Mouse (Mus musculus) limb, embryonic 14.5 days (tissue): Measurements from ENCODE around the gene Ears2. TPM values are rescaled to one million over a fixed set of nuclear protein-coding genes. Genes with fewer than 3 reads are reported as not detected.
"Not testable (repeated sequence)": the region's sequence is repeated elsewhere in the genome, so short reads cannot be mapped to it uniquely, and the experiment has no call there.

Experiments used
- ATAC-seq: fragments of 200-750 bp; cut with Nextera tagmentation; 2 replicates; pipeline ENCODE4 v1.8.0; 2017; ENCODE audit warnings: low read depth, moderate number of reproducible peaks, moderate TSS enrichment; ENCODE audit not compliant: low FRiP score
- DNase-seq: peaks from one replicate; pipeline ENCODE4 v3.0.0-alpha.2; 2015; ENCODE audit warnings: low spot score
- H3K27ac ChIP-seq: fragments of 300-500 bp; sonication (generic); replicated peaks from 2 replicates; pipeline ENCODE4 v1.5.1; 2014; ENCODE audit warnings: low read depth, mild to moderate bottlenecking, low read length, moderate library complexity, mixed read lengths
- H3K27me3 ChIP-seq: fragments of 300-500 bp; sonication (generic); 2 replicates; pipeline ENCODE4 v1.6.1; 2014; ENCODE audit warnings: low read length, mixed read lengths; ENCODE audit not compliant: control insufficient read depth, insufficient read depth
- H3K36me3 ChIP-seq: fragments of 300-500 bp; sonication (generic); 2 replicates; pipeline ENCODE4 v1.6.1; 2014; ENCODE audit warnings: mild to moderate bottlenecking, low read length, moderate library complexity, mixed read lengths; ENCODE audit not compliant: control insufficient read depth, insufficient read depth
- H3K4me1 ChIP-seq: fragments of 300-500 bp; sonication (generic); 2 replicates; pipeline ENCODE4 v1.6.1; 2014; ENCODE audit warnings: antibody characterized with exemption, low read length, mixed read lengths; ENCODE audit not compliant: control insufficient read depth, insufficient read depth
- H3K4me2 ChIP-seq: fragments of 300-500 bp; sonication (generic); replicated peaks from 2 replicates; pipeline ENCODE4 v1.6.1; 2014; ENCODE audit warnings: low read depth, mild to moderate bottlenecking, low read length, moderate library complexity; ENCODE audit not compliant: severe bottlenecking
- H3K4me3 ChIP-seq: fragments of 300-500 bp; sonication (generic); replicated peaks from 2 replicates; pipeline ENCODE4 v1.5.1; 2014; ENCODE audit warnings: low read length
- H3K9ac ChIP-seq: fragments of 300-500 bp; sonication (generic); 2 replicates; pipeline ENCODE4 v1.6.1; 2014; ENCODE audit warnings: mild to moderate bottlenecking, low read depth, low read length, moderate library complexity; ENCODE audit not compliant: severe bottlenecking
- H3K9me3 ChIP-seq: fragments of 300-500 bp; sonication (generic); 2 replicates; pipeline ENCODE4 v1.6.1; 2016; ENCODE audit warnings: low read length; ENCODE audit not compliant: control insufficient read depth
- POLR2A ChIP-seq: fragments of 200-500 bp; IDR thresholded peaks from 2 replicates; pipeline ENCODE4 v1.8.0; 2012; ENCODE audit warnings: inconsistent platforms, mild to moderate bottlenecking, moderate library complexity, borderline replicate concordance; ENCODE audit not compliant: insufficient read depth, insufficient read length; ENCODE audit errors: extremely low read depth
- WGBS: fragments of 180-500 bp; shearing (Covaris S2); extraction: QIAGEN DNeasy Blood & Tissue Kit; methylation state at CpG from one replicate; pipeline ENCODE4 v1.1.7; 2014; 5-methylcytosine and 5-hydroxymethylcytosine counted together
- polyA plus RNA-seq, 2 experiments: library from polyadenylated mRNA; depleted of rRNA in 1 of 2; stranded (reverse) in 1 of 2; unstranded in 1 of 2; fragments of >200 nt; fragmentation: Nextera tagmentation in 1 of 2; extraction: Ambion mirVana in 1 of 2; gene quantifications; 2 replicates each; pipeline versions ENCODE4 v1.2.1 to v1.2.3; 2012 to 2014

Gene Ears2
- polyA plus RNA-seq (2012; rRNA removed) (12.7 and 14.6 TPM in 2 replicates), polyA plus RNA-seq (2014; fragmentation: Nextera tagmentation; extraction: Ambion mirVana) (16.4 and 16.8 TPM in 2 replicates)

DNA sequence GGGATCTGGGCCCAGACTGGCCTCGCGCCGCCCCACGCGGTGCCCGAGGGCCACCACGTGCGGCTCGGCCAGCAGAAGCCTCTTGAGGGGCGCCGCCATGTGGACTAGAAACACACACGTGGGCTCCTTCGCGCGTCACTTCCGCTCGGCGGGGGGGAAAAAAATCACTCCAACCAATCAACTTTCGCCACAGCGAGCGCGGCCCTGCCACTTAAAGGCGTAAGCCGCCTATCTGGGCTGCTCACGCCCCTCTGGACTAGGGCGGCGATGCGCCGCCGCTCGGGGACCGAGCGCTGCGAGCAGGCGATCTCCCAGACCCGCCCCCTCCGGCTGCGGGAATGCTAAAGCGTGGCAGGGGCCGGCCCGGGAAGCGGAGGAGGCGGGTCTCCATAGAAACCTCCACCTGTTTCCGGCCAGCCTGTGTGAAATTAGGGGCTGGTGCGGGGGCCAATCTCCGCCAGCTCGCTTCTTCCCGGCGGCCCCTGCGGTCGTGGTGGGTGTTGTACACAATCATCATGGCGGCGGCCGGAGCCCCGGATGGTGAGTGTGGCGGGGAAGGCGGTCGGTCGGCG is at the start of gene Ears2, which contains the start of gene Ubfd1:
Gene Ears2 (minus strand): TSS at position 319 of the 572 bp plus-strand sequence.
Gene Ubfd1 (plus strand): TSS at position 231 of the 572 bp plus-strand sequence.
- Histone ChIP-seq H3K4me1 (peaks cover 19% of the 10 kb centered on the region), H3K4me3 (peak within 1 kb of the TSS; percentile 99), H3K9me3 (no peaks in the 10 kb centered on the region), H3K4me2 (peak within 1 kb of the TSS; percentile 67), H3K9ac (peak within 1 kb of the TSS; percentile 97), H3K27me3 (no peaks in the 10 kb centered on the region), H3K36me3 (peaks cover 26% of the 10 kb centered on the region), H3K27ac (peak within 1 kb of the TSS; percentile 94)
- DNase-seq (peak; percentile 98), ATAC-seq (peak; percentile 99)
- 0 out of 2 replicates have a peak, but pooled peaks have one; percentile 27 for TF ChIP-seq POLR2A
- WGBS: under 1% methylated on average over 58 of the region's 60 CpGs

DNA sequence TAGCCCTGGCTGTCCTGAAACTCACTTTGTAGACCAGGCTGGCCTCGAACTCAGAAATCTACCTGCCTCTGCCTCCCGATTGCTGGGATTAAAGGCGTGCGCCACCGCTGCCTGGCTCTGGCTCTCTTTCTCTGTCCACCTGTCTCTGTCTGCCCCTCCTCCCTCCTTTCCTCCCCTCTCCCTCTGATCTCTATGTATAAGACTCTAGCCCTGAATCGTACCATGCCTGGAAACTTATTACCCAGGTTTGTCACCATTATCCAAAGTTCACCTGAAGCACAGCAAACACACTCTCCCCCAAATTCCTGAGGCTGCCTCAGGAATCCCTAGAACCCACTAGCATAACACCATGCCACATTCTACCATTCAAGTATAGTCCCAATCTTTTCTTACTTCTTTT is 41.1 kb upstream of the Ears2 start:
- no peak for DNase-seq
- no peaks in the 10 kb centered on the region for H3K27me3 ChIP-seq
- H3K4me1 ChIP-seq: no peaks in the 10 kb centered on the region
- no peak overlapping the region for H3K9ac ChIP-seq
- no peak overlapping the region for H3K4me2 ChIP-seq
- no peak overlapping the region for H3K4me3 ChIP-seq
- H3K27ac ChIP-seq: no peak overlapping the region
- 92% methylated on average over 6 of the region's 6 CpGs for WGBS
- no peak for TF ChIP-seq POLR2A
- H3K9me3 ChIP-seq: no peaks in the 10 kb centered on the region
- peaks cover 16% of the 10 kb centered on the region for H3K36me3 ChIP-seq
- ATAC-seq: no peak

DNA sequence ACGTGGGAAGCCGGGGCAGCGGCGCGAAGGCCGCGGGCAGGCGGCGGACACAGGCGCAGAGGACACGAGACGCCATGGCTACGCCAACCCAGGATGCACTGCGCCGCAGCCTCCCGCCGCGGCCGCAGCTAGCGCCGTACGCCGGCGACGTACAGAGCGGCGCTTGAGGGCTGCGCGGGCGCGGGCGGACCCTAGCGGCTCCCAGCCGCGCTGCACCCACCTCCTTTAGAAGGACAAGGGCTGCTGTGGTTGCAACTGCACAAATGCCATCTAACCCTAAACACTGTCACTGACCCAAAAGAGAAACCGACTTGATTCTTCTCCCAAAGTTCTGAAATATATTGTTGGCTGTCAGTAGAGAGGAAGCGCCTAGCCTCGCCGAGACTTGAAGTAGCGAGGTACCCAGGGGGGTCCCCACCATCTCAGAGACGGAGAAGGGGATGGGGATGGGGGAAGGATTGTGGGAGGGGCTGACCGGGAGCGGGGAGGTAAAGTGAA is 34.7 kb upstream of the Ears2 start, which contains the start of gene Ndufab1:
Gene Ndufab1 (minus strand): TSS at position 140 of the 498 bp plus-strand sequence.
- Histone ChIP-seq H3K4me1 (peaks cover 8% of the 10 kb centered on the region), H3K9ac (peak within 1 kb of the TSS; percentile 85), H3K4me2 (peak within 1 kb of the TSS; percentile 79), H3K4me3 (peak within 1 kb of the TSS; percentile 66), H3K27me3 (no peaks in the 10 kb centered on the region), H3K9me3 (no peaks in the 10 kb centered on the region), H3K36me3 (peaks cover 18% of the 10 kb centered on the region), H3K27ac (no peak within 1 kb of the TSS)
- 0 out of 2 replicates have a peak, but pooled peaks have one; percentile 13 for TF ChIP-seq POLR2A
- ATAC-seq: peak; percentile 99
- DNase-seq: peak; percentile 93
- WGBS: 1% methylated on average over 34 of the region's 43 CpGs

DNA sequence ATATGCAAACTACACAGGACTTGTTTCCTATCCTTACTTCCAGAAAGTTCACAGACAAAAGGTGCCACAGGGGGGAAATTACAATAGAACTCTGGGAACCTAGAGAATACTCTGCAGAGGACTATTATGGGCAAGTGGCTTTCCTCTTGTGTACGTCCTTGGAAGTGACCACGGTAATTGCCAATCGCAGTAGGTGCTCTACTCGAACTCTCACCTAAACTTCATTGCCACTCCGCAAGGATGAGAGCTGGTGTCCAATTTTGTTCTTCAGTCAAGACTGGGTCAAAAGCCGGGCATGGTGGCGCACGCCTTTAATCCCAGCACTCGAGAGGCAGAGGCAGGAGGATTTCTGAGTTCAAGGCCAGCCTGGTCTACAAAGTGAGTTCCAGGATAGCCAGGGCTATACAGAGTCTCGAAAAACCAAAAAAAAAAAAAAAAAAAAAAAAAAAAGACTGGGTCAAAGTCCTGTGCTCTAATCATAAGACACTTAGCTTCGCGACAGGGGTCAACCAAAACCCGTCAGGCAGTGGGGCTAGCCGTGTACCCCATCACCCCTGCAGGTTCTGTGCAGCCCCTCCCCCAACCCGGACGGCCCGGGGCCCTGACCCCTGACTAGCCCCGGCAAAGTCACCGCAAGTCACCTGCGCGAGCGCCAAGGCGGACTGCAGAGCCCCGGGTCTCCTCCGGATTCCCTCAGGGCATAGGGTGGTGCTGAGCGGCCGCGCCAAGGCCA is 34.1 kb upstream of the Ears2 start:
- Histone ChIP-seq H3K36me3 (peaks cover 19% of the 10 kb centered on the region), H3K4me3 (peak overlapping the region; percentile 66), H3K4me2 (peak overlapping the region; percentile 79), H3K9ac (peak overlapping the region; percentile 85)
- not testable (repeated sequence) for H3K9me3 ChIP-seq, H3K27me3 ChIP-seq, H3K4me1 ChIP-seq, H3K27ac ChIP-seq, DNase-seq
- peak; percentile 68 for ATAC-seq
- WGBS: 6% methylated on average over 21 of the region's 28 CpGs

DNA sequence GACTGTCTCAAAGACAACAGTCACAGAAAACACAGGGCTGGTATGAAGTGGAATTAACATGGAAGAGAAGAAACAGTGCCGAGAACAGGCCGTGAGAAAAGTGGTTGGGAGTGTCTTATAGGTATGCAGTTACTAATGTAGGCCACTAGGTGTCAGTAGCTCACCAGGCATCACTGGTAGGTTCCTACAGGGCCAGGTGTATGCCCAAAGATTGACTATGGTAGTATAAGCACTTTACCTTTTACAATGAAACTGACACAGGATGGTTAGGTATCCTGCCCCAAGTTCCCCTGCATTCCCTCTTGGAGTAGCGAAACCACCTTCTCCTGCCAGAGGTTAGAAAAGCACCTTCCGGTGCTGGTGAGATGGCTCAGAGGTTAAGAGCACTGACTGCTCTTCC is 32.2 kb upstream of the Ears2 start:
- 65% methylated on average over 4 of the region's 4 CpGs for WGBS

More for the DNA sequence above, 32.2 kb upstream of the Ears2 start:
- Histone ChIP-seq H3K9ac (no peak overlapping the region), H3K36me3 (peaks cover 39% of the 10 kb centered on the region), H3K4me3 (no peak overlapping the region), H3K4me1 (peaks cover 8% of the 10 kb centered on the region), H3K27me3 (no peaks in the 10 kb centered on the region), H3K4me2 (no peak overlapping the region), H3K27ac (no peak overlapping the region), H3K9me3 (no peaks in the 10 kb centered on the region)
- TF ChIP-seq POLR2A: no peak
- DNase-seq (peak; percentile 42), ATAC-seq (no peak)
